Comparison of ENCODE assay signal across 14 mouse cellular contexts in the genomic region with DNA sequence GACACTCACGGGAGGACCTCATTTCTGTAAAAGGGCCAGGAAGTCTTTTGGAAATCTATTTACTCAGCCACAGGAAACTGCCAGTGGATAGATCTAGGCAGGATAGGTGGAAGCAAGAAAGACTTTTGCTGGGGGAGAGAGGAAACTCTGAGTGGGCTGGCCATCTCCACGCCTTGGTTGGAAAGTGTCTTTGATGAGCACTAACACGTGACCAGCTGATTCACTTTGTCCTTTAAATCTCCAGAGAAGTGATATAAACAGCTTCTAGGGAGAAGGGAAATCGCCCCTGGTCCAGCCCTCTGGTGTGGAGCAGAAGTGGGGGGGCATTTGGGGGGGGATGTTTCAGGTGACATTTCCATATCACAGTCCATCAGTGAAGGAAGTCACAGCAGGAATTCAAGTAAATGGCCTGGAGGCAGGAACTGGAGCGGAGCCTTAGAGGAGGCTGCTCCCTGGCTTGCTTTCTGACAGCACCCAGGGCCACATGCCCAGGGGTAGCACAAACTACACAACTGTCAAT.
A peak's percentile ranks its signal among the peaks of the same experiment; 100 is the strongest.
DNase-seq lines count a peak whose midpoint lies in the region; ATAC-seq and TF ChIP-seq lines count a peak whose summit lies in the region.
"Had no signal": no experiment of that assay in that cellular context is flagged by ENCODE, and none has a peak within 500 bp of the region (broad histone marks: within the 10 kb centered on the region; RNA-seq: fewer than 3 reads in every experiment).

No protein-coding gene starts in this region.

- TF ChIP-seq CTCF in lung, adult 2 months (IDR thresholded peaks at IDR 0.05; ENCODE audit: insufficient read depth, low read length): no peak

- no peak overlapping the region for H3K9ac ChIP-seq in lung, embryonic 15.5 days
- no peak overlapping the region; the same call in 1 of the 2 replicates for H3K9ac ChIP-seq in stomach, embryonic 16.5 days (ENCODE audit: low read length)

- intact Hi-C loops in heart, postnatal 14 days (cut with DNase I): no loop called here

- peak; percentile 34; the same call in 1 of the 2 replicates for ATAC-seq in lung, embryonic 15.5 days (ENCODE audit: borderline replicate concordance, extremely low read depth, low FRiP score, low TSS enrichment)
- peak; percentile 19; the same call in 1 of the 2 replicates for ATAC-seq in stomach, embryonic 16.5 days (ENCODE audit: insufficient read depth, low FRiP score)
- ATAC-seq: activated CD4-positive, CD25-positive, alpha-beta regulatory T cell, adult 4 months had no signal

- peaks cover 29% of the 10 kb centered on the region for H3K4me1 ChIP-seq in lung, embryonic 15.5 days
- peaks cover 11% of the 10 kb centered on the region for H3K4me1 ChIP-seq in lung, adult 2 months (ENCODE audit: control insufficient read depth, insufficient read depth, low read length)
- peaks cover 45% of the 10 kb centered on the region for H3K4me1 ChIP-seq in limb, embryonic 10.5 days
- peaks cover 8% of the 10 kb centered on the region for H3K4me1 ChIP-seq in stomach, embryonic 16.5 days (ENCODE audit: control insufficient read depth, insufficient read depth, low read length)

- H3K4me3 ChIP-seq in lung, embryonic 15.5 days: no peak overlapping the region
- H3K4me3 ChIP-seq in lung, adult 2 months (replicated peaks; ENCODE audit: extremely low read depth, low read depth, low read length): no peak overlapping the region
- H3K4me3 ChIP-seq in limb, embryonic 10.5 days: no peak overlapping the region
- no peak overlapping the region for H3K4me3 ChIP-seq in stomach, embryonic 16.5 days (replicated peaks; ENCODE audit: low read length)
- H3K4me3 ChIP-seq: midbrain, embryonic 10.5 days had no signal

- H3K9me3 ChIP-seq in lung, embryonic 15.5 days: no peaks in the 10 kb centered on the region
- H3K9me3 ChIP-seq in limb, embryonic 10.5 days (replicated peaks): no peaks in the 10 kb centered on the region
- H3K9me3 ChIP-seq in stomach, embryonic 16.5 days (replicated peaks; ENCODE audit: control insufficient read depth, low read length): no peaks in the 10 kb centered on the region
- H3K9me3 ChIP-seq: midbrain, embryonic 10.5 days had no signal

- peak; percentile 93 for DNase-seq in heart, adult 11 months
- no peak for DNase-seq in heart, postnatal 14 days
- no peak for DNase-seq in lung, adult 2 months
- DNase-seq in limb, embryonic 10.5 days (ENCODE audit: low spot score): no peak
- no peak for DNase-seq in layer of hippocampus, adult 9-11 months
- DNase-seq in right cerebral cortex, postnatal 4 days: no peak
- DNase-seq: gastrocnemius, postnatal 14 days; liver; right cerebral cortex, postnatal 14 days had no signal

- no peaks in the 10 kb centered on the region for H3K27me3 ChIP-seq in lung, embryonic 15.5 days
- no peaks in the 10 kb centered on the region for H3K27me3 ChIP-seq in limb, embryonic 10.5 days (ENCODE audit: low read depth, poor library complexity, severe bottlenecking)
- H3K27me3 ChIP-seq in stomach, embryonic 16.5 days (ENCODE audit: control insufficient read depth, insufficient read depth, low read length): no peaks in the 10 kb centered on the region

- no peaks in the 10 kb centered on the region for H3K36me3 ChIP-seq in lung, embryonic 15.5 days
- no peaks in the 10 kb centered on the region for H3K36me3 ChIP-seq in limb, embryonic 10.5 days
- H3K36me3 ChIP-seq in stomach, embryonic 16.5 days (ENCODE audit: control insufficient read depth, insufficient read depth, low read length): no peaks in the 10 kb centered on the region
- H3K36me3 ChIP-seq: G1E; midbrain, embryonic 10.5 days had no signal

- H3K4me2 ChIP-seq in lung, embryonic 15.5 days: no peak overlapping the region
- H3K4me2 ChIP-seq in stomach, embryonic 16.5 days (ENCODE audit: low read depth, low read length): no peak overlapping the region

- H3K27ac ChIP-seq in lung, embryonic 15.5 days: peak overlapping the region; percentile 89
- H3K27ac ChIP-seq in limb, embryonic 10.5 days: peak overlapping the region; percentile 64
- peak overlapping the region; percentile 72 for H3K27ac ChIP-seq in stomach, embryonic 16.5 days (ENCODE audit: low read length)
- H3K27ac ChIP-seq: midbrain, embryonic 10.5 days had no signal

- WGBS in lung, embryonic 15.5 days: 21% methylated on average over 5 of the region's 5 CpGs
- 24% methylated on average over 5 of the region's 5 CpGs for WGBS in lung, adult 2 months
- 50% methylated on average over 5 of the region's 5 CpGs for WGBS in limb, embryonic 10.5 days
- 51% methylated on average over 5 of the region's 5 CpGs for WGBS in stomach, embryonic 16.5 days

- TF ChIP-seq POLR2A in lung, adult 2 months (IDR thresholded peaks at IDR 0.05; ENCODE audit: borderline replicate concordance, extremely low read depth, low read depth, low read length): no peak
